ENCODE assay signal across 16 mouse cellular contexts in genomic region chr5:115296347-115296746, GRCm38 (mm10). TPM values are rescaled to one million over a fixed set of nuclear protein-coding genes. Genes with fewer than 3 reads are reported as not detected.
DNase-seq lines count a peak whose midpoint lies in the region; ATAC-seq and TF ChIP-seq lines count a peak whose summit lies in the region.
"Had no signal": no experiment of that assay in that cellular context is flagged by ENCODE, and none has a peak within 500 bp of the region (broad histone marks: within the 10 kb centered on the region; RNA-seq: fewer than 3 reads in every experiment).

No protein-coding gene starts in this region.

- no peak for DNase-seq in hindbrain, embryonic 10.5 days (ENCODE audit: low spot score)
- no peak for DNase-seq in MEL (ENCODE audit: low read depth, low spot score)
- no peak for DNase-seq in thymus, postnatal 10 days (ENCODE audit: low spot score in 2 of 2)
- DNase-seq in spleen, postnatal 36 days (ENCODE audit: low spot score in 2 of 2), result no peak
- DNase-seq: adrenal gland, postnatal 25 days; B cell, adult 2 months; cerebellum, postnatal 36 days; gastrocnemius, postnatal 25 days; kidney, adult 18-20 months; lung, adult 18-20 months had no signal

- TF ChIP-seq RAD21 in MEL (IDR thresholded peaks at IDR 0.05; ENCODE audit: low read depth, low read length), result no peak

- no peaks in the 10 kb centered on the region for H3K27me3 ChIP-seq in hindbrain, embryonic 13.5 days
- H3K27me3 ChIP-seq in hindbrain, embryonic 10.5 days (ENCODE audit: insufficient read depth, poor library complexity, severe bottlenecking), result no peaks in the 10 kb centered on the region
- no peaks in the 10 kb centered on the region for H3K27me3 ChIP-seq in MEL (ENCODE audit: control insufficient read depth in 1 of 2, insufficient read depth in 2 of 2, low read length in 2 of 2)
- no peaks in the 10 kb centered on the region for H3K27me3 ChIP-seq in limb, embryonic 15.5 days
- no peaks in the 10 kb centered on the region for H3K27me3 ChIP-seq in stomach, embryonic 14.5 days (ENCODE audit: control insufficient read depth, insufficient read depth, low read length)
- H3K27me3 ChIP-seq: embryonic facial prominence, embryonic 12.5 days; forebrain, embryonic 15.5 days had no signal

- WGBS in hindbrain, embryonic 13.5 days, result 84% methylated on average over 10 of the region's 10 CpGs
- 91% methylated on average over 10 of the region's 10 CpGs for WGBS in hindbrain, embryonic 10.5 days
- WGBS in limb, embryonic 15.5 days, result 75% methylated on average over 10 of the region's 10 CpGs
- 68% methylated on average over 10 of the region's 10 CpGs for WGBS in stomach, embryonic 14.5 days

- no peak; a peak in 1 of 4 replicates for TF ChIP-seq POLR2A in MEL (IDR thresholded peaks at IDR 0.05; ENCODE audit: control insufficient read depth in 1 of 2, insufficient read depth in 1 of 2, low read depth in 1 of 2, low read length in 2 of 2, poor library complexity in 1 of 2)

- no peaks in the 10 kb centered on the region for H3K9me3 ChIP-seq in hindbrain, embryonic 13.5 days
- H3K9me3 ChIP-seq in hindbrain, embryonic 10.5 days, result no peaks in the 10 kb centered on the region
- no peaks in the 10 kb centered on the region for H3K9me3 ChIP-seq in MEL (replicated peaks; ENCODE audit: insufficient read depth, low read length)
- no peaks in the 10 kb centered on the region for H3K9me3 ChIP-seq in limb, embryonic 15.5 days
- no peaks in the 10 kb centered on the region for H3K9me3 ChIP-seq in stomach, embryonic 14.5 days (ENCODE audit: control insufficient read depth, low read depth, low read length)
- H3K9me3 ChIP-seq: embryonic facial prominence, embryonic 12.5 days; forebrain, embryonic 15.5 days; heart, embryonic 10.5 days had no signal

- no peak overlapping the region for H3K4me3 ChIP-seq in hindbrain, embryonic 13.5 days
- no peak overlapping the region for H3K4me3 ChIP-seq in hindbrain, embryonic 10.5 days
- H3K4me3 ChIP-seq in MEL (ENCODE audit: control insufficient read depth in 1 of 2, insufficient read depth in 1 of 2, low read depth in 2 of 2, low read length in 2 of 2), result no peak overlapping the region
- no peak overlapping the region for H3K4me3 ChIP-seq in limb, embryonic 15.5 days
- no peak overlapping the region for H3K4me3 ChIP-seq in stomach, embryonic 14.5 days (ENCODE audit: low read depth, low read length)
- H3K4me3 ChIP-seq: embryonic facial prominence, embryonic 12.5 days; forebrain, embryonic 15.5 days; heart, embryonic 10.5 days had no signal

- no peak for TF ChIP-seq EP300 in MEL (IDR thresholded peaks at IDR 0.05; ENCODE audit: low read depth in 1 of 2, low read length in 2 of 2)

- peaks cover 32% of the 10 kb centered on the region for H3K4me1 ChIP-seq in hindbrain, embryonic 13.5 days (replicated peaks)
- peaks cover 26% of the 10 kb centered on the region for H3K4me1 ChIP-seq in hindbrain, embryonic 10.5 days (replicated peaks)
- H3K4me1 ChIP-seq in MEL (ENCODE audit: control insufficient read depth in 1 of 2, insufficient read depth in 2 of 2, low read length in 2 of 2), result peaks cover 0 to 12% of the 10 kb centered on the region in 2 experiments; a peak in 2 of 4 replicates
- peaks cover 22% of the 10 kb centered on the region for H3K4me1 ChIP-seq in limb, embryonic 15.5 days
- H3K4me1 ChIP-seq in stomach, embryonic 14.5 days (ENCODE audit: control insufficient read depth, insufficient read depth, low read length), result peaks cover 14% of the 10 kb centered on the region; the same call in 1 of the 2 replicates

- TF ChIP-seq CTCF in MEL (IDR thresholded peaks at IDR 0.05 in 2 of 3, conservative IDR thresholded peaks at IDR 0.05 in 1 of 3; ENCODE audit: control insufficient read depth in 1 of 3, insufficient read depth in 1 of 3, low read depth in 2 of 3, low read length in 3 of 3, poor library complexity in 1 of 3, severe bottlenecking in 1 of 3), result no peak

- no peak overlapping the region for H3K4me2 ChIP-seq in hindbrain, embryonic 13.5 days
- H3K4me2 ChIP-seq in limb, embryonic 15.5 days, result no peak overlapping the region
- H3K4me2 ChIP-seq in stomach, embryonic 14.5 days (replicated peaks; ENCODE audit: low read depth, low read length), result no peak overlapping the region
- H3K4me2 ChIP-seq: embryonic facial prominence, embryonic 12.5 days; forebrain, embryonic 15.5 days had no signal

- H3K9ac ChIP-seq in hindbrain, embryonic 13.5 days, result no peak overlapping the region
- no peak overlapping the region for H3K9ac ChIP-seq in MEL (ENCODE audit: control insufficient read depth, low read depth, low read length, poor library complexity, severe bottlenecking)
- no peak overlapping the region for H3K9ac ChIP-seq in limb, embryonic 15.5 days
- no peak overlapping the region for H3K9ac ChIP-seq in stomach, embryonic 14.5 days (replicated peaks; ENCODE audit: low read depth, low read length)
- H3K9ac ChIP-seq: embryonic facial prominence, embryonic 12.5 days; forebrain, embryonic 15.5 days had no signal

- H3K27ac ChIP-seq in hindbrain, embryonic 13.5 days, result 0 out of 2 replicates have a peak overlapping the region, but pooled peaks have one; percentile 25
- no peak overlapping the region for H3K27ac ChIP-seq in hindbrain, embryonic 10.5 days
- H3K27ac ChIP-seq in MEL (ENCODE audit: control insufficient read depth, low read depth, low read length), result peak overlapping the region; percentile 30
- peak overlapping the region; percentile 62; the same call in 1 of the 2 replicates for H3K27ac ChIP-seq in limb, embryonic 15.5 days
- peak overlapping the region; percentile 7; the same call in 1 of the 2 replicates for H3K27ac ChIP-seq in stomach, embryonic 14.5 days (ENCODE audit: low read length)
- H3K27ac ChIP-seq: embryonic facial prominence, embryonic 12.5 days; forebrain, embryonic 15.5 days; heart, embryonic 10.5 days had no signal

- peaks cover 71% of the 10 kb centered on the region for H3K36me3 ChIP-seq in hindbrain, embryonic 13.5 days
- H3K36me3 ChIP-seq in hindbrain, embryonic 10.5 days, result peaks cover 82% of the 10 kb centered on the region
- peaks cover 15 to 20% of the 10 kb centered on the region in 2 experiments for H3K36me3 ChIP-seq in MEL (ENCODE audit: control insufficient read depth in 1 of 2, insufficient read depth in 2 of 2, low read length in 2 of 2)
- H3K36me3 ChIP-seq in limb, embryonic 15.5 days, result peaks cover 56% of the 10 kb centered on the region
- peaks cover 32% of the 10 kb centered on the region for H3K36me3 ChIP-seq in stomach, embryonic 14.5 days (ENCODE audit: control insufficient read depth, insufficient read depth, low read length)

- H3K79me2 ChIP-seq in MEL (ENCODE audit: control insufficient read depth, insufficient read depth, low read length, poor library complexity), result peaks cover 20% of the 10 kb centered on the region

- no peak for ATAC-seq in hindbrain, embryonic 13.5 days (ENCODE audit: low FRiP score)
- ATAC-seq in limb, embryonic 15.5 days (ENCODE audit: insufficient number of reproducible peaks, low FRiP score, low TSS enrichment, low read depth), result no peak
- no peak for ATAC-seq in stomach, embryonic 14.5 days (ENCODE audit: insufficient number of reproducible peaks, insufficient read depth, low FRiP score, low read depth)
- ATAC-seq: forebrain, embryonic 15.5 days had no signal

RNA-seq across cellular contexts. Expression of gene Dynll1, which starts 4.5 kb away (rescaled TPM):
- polyA plus RNA-seq in hindbrain, embryonic 13.5 days (2015; fragmentation: Nextera tagmentation; extraction: Ambion mirVana), result 1,285 and 1,377 TPM in 2 replicates
- 1,684 and 1,740 TPM in 2 replicates for polyA plus RNA-seq in hindbrain, embryonic 10.5 days (2016; fragmentation: Nextera tagmentation; extraction: Ambion mirVana)
- total RNA-seq in MEL (2012; rRNA removed), result 714 and 736 TPM in 2 replicates
- polyA plus RNA-seq in MEL (2012; ENCODE audit: insufficient read depth in 1 of 2, insufficient read length in 2 of 2, low read depth in 1 of 2, low replicate concordance in 2 of 2, missing spikeins in 1 of 2), result 100 to 1,000 TPM; 561 to 740 TPM
- polyA plus RNA-seq in limb, embryonic 15.5 days (2015; fragmentation: Nextera tagmentation; extraction: Ambion mirVana), result 1,678 and 1,810 TPM in 2 replicates
- 1,629 and 1,647 TPM in 2 replicates for polyA plus RNA-seq in stomach, embryonic 14.5 days (2014; fragmentation: Nextera tagmentation; extraction: Ambion mirVana)

RNA-seq across cellular contexts. Expression of gene Coq5, which starts 16.9 kb away (rescaled TPM):
- 53.1 and 56.5 TPM in 2 replicates for polyA plus RNA-seq in hindbrain, embryonic 13.5 days (2015; fragmentation: Nextera tagmentation; extraction: Ambion mirVana)
- polyA plus RNA-seq in hindbrain, embryonic 10.5 days (2016; fragmentation: Nextera tagmentation; extraction: Ambion mirVana), result 49.6 and 55.1 TPM in 2 replicates
- 39.7 and 43.3 TPM in 2 replicates for total RNA-seq in MEL (2012; rRNA removed)
- 10 to 100 TPM in 1 of 2 experiments, not detected in 1; 40.5 TPM for polyA plus RNA-seq in MEL (2012; ENCODE audit: insufficient read depth in 1 of 2, insufficient read length in 2 of 2, low read depth in 1 of 2, low replicate concordance in 2 of 2, missing spikeins in 1 of 2)
- polyA plus RNA-seq in limb, embryonic 15.5 days (2015; fragmentation: Nextera tagmentation; extraction: Ambion mirVana), result 36.4 and 43.7 TPM in 2 replicates
- 40.0 and 45.4 TPM in 2 replicates for polyA plus RNA-seq in stomach, embryonic 14.5 days (2014; fragmentation: Nextera tagmentation; extraction: Ambion mirVana)

RNA-seq across cellular contexts. Expression of gene Rnf10, which starts 23.6 kb away (rescaled TPM):
- 156 and 160 TPM in 2 replicates for polyA plus RNA-seq in hindbrain, embryonic 13.5 days (2015; fragmentation: Nextera tagmentation; extraction: Ambion mirVana)
- 132 and 172 TPM in 2 replicates for polyA plus RNA-seq in hindbrain, embryonic 10.5 days (2016; fragmentation: Nextera tagmentation; extraction: Ambion mirVana)
- total RNA-seq in MEL (2012; rRNA removed), result 44.4 and 57.3 TPM in 2 replicates
- 100 to 1,000 TPM; 165 to 254 TPM for polyA plus RNA-seq in MEL (2012; ENCODE audit: insufficient read depth in 1 of 2, insufficient read length in 2 of 2, low read depth in 1 of 2, low replicate concordance in 2 of 2, missing spikeins in 1 of 2)
- 108 and 135 TPM in 2 replicates for polyA plus RNA-seq in limb, embryonic 15.5 days (2015; fragmentation: Nextera tagmentation; extraction: Ambion mirVana)
- polyA plus RNA-seq in stomach, embryonic 14.5 days (2014; fragmentation: Nextera tagmentation; extraction: Ambion mirVana), result 62.6 and 66.5 TPM in 2 replicates

RNA-seq across cellular contexts. Expression of gene Srsf9, which starts 30.6 kb away (rescaled TPM):
- 165 and 181 TPM in 2 replicates for polyA plus RNA-seq in hindbrain, embryonic 13.5 days (2015; fragmentation: Nextera tagmentation; extraction: Ambion mirVana)
- 383 and 387 TPM in 2 replicates for polyA plus RNA-seq in hindbrain, embryonic 10.5 days (2016; fragmentation: Nextera tagmentation; extraction: Ambion mirVana)
- total RNA-seq in MEL (2012; rRNA removed), result 80.0 and 98.0 TPM in 2 replicates
- 100 to 1,000 TPM in 1 of 2 experiments, not detected in 1; 170 TPM for polyA plus RNA-seq in MEL (2012; ENCODE audit: insufficient read depth in 1 of 2, insufficient read length in 2 of 2, low read depth in 1 of 2, low replicate concordance in 2 of 2, missing spikeins in 1 of 2)
- 222 and 246 TPM in 2 replicates for polyA plus RNA-seq in limb, embryonic 15.5 days (2015; fragmentation: Nextera tagmentation; extraction: Ambion mirVana)
- 218 and 229 TPM in 2 replicates for polyA plus RNA-seq in stomach, embryonic 14.5 days (2014; fragmentation: Nextera tagmentation; extraction: Ambion mirVana)

RNA-seq across cellular contexts. Expression of gene Gatc, which starts 44.6 kb away (rescaled TPM):
- polyA plus RNA-seq in hindbrain, embryonic 13.5 days (2015; fragmentation: Nextera tagmentation; extraction: Ambion mirVana), result 31.8 and 32.6 TPM in 2 replicates
- 35.6 and 41.2 TPM in 2 replicates for polyA plus RNA-seq in hindbrain, embryonic 10.5 days (2016; fragmentation: Nextera tagmentation; extraction: Ambion mirVana)
- total RNA-seq in MEL (2012; rRNA removed), result 6.3 and 6.5 TPM in 2 replicates
- polyA plus RNA-seq in MEL (2012; ENCODE audit: insufficient read depth in 1 of 2, insufficient read length in 2 of 2, low read depth in 1 of 2, low replicate concordance in 2 of 2, missing spikeins in 1 of 2), result 10 to 100 TPM in 1 of 2 experiments, not detected in 1; 32.2 TPM
- polyA plus RNA-seq in limb, embryonic 15.5 days (2015; fragmentation: Nextera tagmentation; extraction: Ambion mirVana), result 25.3 and 27.6 TPM in 2 replicates
- 36.0 and 37.0 TPM in 2 replicates for polyA plus RNA-seq in stomach, embryonic 14.5 days (2014; fragmentation: Nextera tagmentation; extraction: Ambion mirVana)
